Mouse (Mus musculus) right cerebral cortex, postnatal 4 days (tissue): ENCODE data around the gene Olfr160.

Source experiments
- DNase-seq: peaks from one replicate; pipeline ENCODE4 v3.0.0-alpha.2; 2022

Olfr160 gene

GRCm38 (mm10) chr9:37716150-37716549 lies at the start of gene Olfr160:
Gene Olfr160 (minus strand): TSS chr9:37716250.
- DNase-seq: no peak

- DNase-seq: no peak
These were observed 46.5 kb upstream of the Olfr160 start for GRCm38 (mm10) chr9:37762541-37762940.

GRCm38 (mm10) chr9:37761728-37762127 lies 45.7 kb upstream of the Olfr160 start:
- DNase-seq: no peak

GRCm38 (mm10) chr9:37752006-37752405 lies 36.0 kb upstream of the Olfr160 start:
- no peak for DNase-seq

- DNase-seq: no peak
These were observed 35.4 kb upstream of the Olfr160 start for GRCm38 (mm10) chr9:37751467-37751866.

- peak; percentile 3 for DNase-seq
These were observed 34.4 kb upstream of the Olfr160 start for GRCm38 (mm10) chr9:37750319-37751075.

GRCm38 (mm10) chr9:37744806-37745205 lies 28.8 kb upstream of the Olfr160 start, which contains the start of gene Olfr874:
Gene Olfr874 (plus strand): TSS chr9:37745106.
- DNase-seq: no peak

- DNase-seq: no peak
These were observed 18.3 kb upstream of the Olfr160 start for GRCm38 (mm10) chr9:37734310-37734709.

GRCm38 (mm10) chr9:37689970-37690686 lies 25.9 kb downstream of the Olfr160 start:
- no peak for DNase-seq

- DNase-seq: no peak
These were observed 28.1 kb downstream of the Olfr160 start for GRCm38 (mm10) chr9:37687941-37688303.

- DNase-seq: no peak
These were observed 28.6 kb downstream of the Olfr160 start for GRCm38 (mm10) chr9:37687288-37687940.

GRCm38 (mm10) chr9:37681123-37681522 lies 34.9 kb downstream of the Olfr160 start:
- DNase-seq: no peak

GRCm38 (mm10) chr9:37675287-37675686 lies 40.8 kb downstream of the Olfr160 start:
- no peak for DNase-seq

- DNase-seq: no peak
These were observed 45.8 kb downstream of the Olfr160 start for GRCm38 (mm10) chr9:37670261-37670660.

GRCm38 (mm10) chr9:37669678-37670077 lies 46.4 kb downstream of the Olfr160 start:
- no peak for DNase-seq

- no peak for DNase-seq
These were observed 46.9 kb downstream of the Olfr160 start, which contains the start of gene Panx3 for GRCm38 (mm10) chr9:37669115-37669514. Gene Panx3 (minus strand): TSS chr9:37669235.

- DNase-seq: no peak
These were observed 50.0 kb downstream of the Olfr160 start for GRCm38 (mm10) chr9:37666045-37666444.

- no peak for DNase-seq
These were observed 51.4 kb downstream of the Olfr160 start for GRCm38 (mm10) chr9:37664604-37665003.

- no peak for DNase-seq
These were observed 52.8 kb downstream of the Olfr160 start for GRCm38 (mm10) chr9:37663210-37663609.

- no peak for DNase-seq
These were observed 56.6 kb downstream of the Olfr160 start for GRCm38 (mm10) chr9:37659413-37659812.
